Mouse (Mus musculus) gonadal fat pad, adult 2 months (tissue): ENCODE results near the gene P2rx7. TPM values are rescaled to one million over a fixed set of nuclear protein-coding genes. Genes with fewer than 3 reads are reported as not detected.
A peak's percentile ranks its signal among the peaks of the same experiment; 100 is the strongest.

Experiments
- DNase-seq: peaks from one replicate; pipeline ENCODE4 v3.0.0-alpha.2; 2012; ENCODE audit warnings: low read depth
- polyA plus RNA-seq: library from polyadenylated mRNA; depleted of rRNA; stranded (reverse); fragments of >200 nt; gene quantifications from 2 replicates; pipeline ENCODE4 v1.2.3, GENCODE M21; 2012

Gene P2rx7
- polyA plus RNA-seq, 1 experiment: 16.7 TPM

DNA sequence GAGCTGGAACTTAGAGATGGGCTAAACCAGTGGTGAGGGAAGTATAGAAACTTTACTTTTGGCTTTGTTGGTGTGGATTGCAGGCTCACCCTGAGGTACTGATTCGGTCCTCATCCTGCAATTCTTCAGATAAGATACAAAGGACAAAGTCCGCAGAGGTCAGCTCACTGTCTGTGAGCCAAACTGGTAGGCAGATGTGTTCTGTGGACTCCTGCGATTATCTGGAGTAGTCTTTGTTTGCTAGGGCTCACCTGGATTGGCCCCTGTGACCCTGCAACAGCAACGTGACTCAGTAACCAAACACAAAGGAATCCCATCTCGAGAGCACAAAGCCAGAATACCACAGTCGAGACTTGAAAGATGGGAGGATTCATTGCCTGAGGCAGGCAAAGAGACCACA lies 46.8 kb downstream of the P2rx7 start:
- no peak for DNase-seq

DNA sequence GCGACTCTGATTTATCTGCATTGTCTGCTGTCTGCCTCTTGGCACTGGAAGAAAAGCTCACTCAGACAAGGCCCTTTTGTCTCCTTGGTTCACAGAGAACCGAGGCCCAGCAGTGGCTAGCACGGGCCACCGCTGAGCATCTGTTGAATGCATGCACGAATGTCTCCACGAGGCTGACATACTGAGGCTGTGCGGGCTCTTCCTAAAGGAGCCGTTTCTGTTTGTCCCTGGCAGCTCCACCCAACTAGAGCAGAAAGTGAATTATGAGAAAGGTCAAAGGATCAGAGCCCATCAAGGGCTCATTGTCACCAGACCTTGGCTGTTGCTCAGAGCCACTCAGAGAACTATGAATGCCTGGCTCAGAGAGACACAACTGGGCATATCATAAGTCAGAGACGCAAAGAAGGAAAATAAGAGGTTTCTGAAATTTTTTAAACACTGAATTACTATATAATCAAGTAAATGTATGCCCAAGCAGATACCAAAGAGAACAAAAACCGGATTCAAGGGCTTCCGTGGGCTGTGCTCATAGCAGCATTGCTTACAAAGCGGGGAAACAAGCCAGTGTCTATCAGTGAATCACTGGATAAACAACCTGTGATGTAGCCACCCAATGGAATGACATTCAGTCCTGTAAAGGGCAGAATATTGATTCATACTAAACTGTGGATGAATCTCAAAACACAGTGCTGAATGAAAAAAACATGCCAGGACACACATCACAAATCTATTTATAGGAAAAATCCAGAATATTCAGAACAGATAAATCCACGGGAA lies 49.9 kb downstream of the P2rx7 start:
- no peak for DNase-seq

- DNase-seq: no peak
Observed at GRCm38 (mm10) chr5:122695516-122695915, 51.8 kb downstream of the P2rx7 start.

- no peak for DNase-seq
Observed at GRCm38 (mm10) chr5:122698041-122698700, 54.5 kb downstream of the P2rx7 start.

- no peak for DNase-seq
Observed at GRCm38 (mm10) chr5:122698701-122699060, 55.0 kb downstream of the P2rx7 start.

- DNase-seq: peak; percentile 86
Observed at GRCm38 (mm10) chr5:122700109-122700836, 56.6 kb downstream of the P2rx7 start.

DNA sequence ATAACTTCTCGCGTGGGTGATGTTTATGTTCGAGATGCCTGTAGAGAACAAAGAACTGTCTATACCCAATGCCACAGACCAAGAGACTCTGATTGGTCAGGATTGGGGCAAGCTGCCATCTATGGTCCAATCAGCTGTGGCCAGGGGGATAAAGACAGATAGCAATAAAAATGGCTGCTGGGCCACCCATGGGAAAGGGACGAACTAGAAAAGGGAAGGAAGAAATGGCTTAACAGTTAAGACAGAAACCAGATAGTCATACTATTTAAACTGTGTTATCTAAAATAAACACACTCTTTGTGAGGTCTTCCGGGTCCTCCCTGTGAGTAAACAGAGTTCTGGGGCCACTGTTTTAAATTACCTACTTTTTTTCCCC lies 57.1 kb downstream of the P2rx7 start:
- no peak for DNase-seq

GRCm38 (mm10) chr5:122702156-122702555 lies 58.4 kb downstream of the P2rx7 start:
- no peak for DNase-seq

DNA sequence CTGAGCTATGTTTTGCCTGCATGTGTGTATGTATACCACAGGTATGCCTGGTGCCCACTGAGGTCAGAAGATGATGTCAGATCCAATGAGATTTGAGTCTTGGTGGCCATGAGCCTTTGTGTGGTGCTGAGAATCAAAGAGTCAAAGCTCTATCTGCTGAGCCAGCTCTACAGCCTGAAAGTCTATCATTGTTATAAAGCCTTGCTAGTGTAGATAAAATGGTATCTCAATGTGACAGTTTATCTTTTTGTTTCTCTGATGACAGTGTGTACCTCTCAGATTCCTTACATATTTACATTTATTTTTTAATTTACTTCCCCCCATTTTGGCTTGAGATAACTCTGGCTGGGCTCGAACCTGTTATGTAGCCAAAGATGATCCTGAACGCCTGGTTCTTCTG lies 59.9 kb downstream of the P2rx7 start:
- no peak for DNase-seq

DNA sequence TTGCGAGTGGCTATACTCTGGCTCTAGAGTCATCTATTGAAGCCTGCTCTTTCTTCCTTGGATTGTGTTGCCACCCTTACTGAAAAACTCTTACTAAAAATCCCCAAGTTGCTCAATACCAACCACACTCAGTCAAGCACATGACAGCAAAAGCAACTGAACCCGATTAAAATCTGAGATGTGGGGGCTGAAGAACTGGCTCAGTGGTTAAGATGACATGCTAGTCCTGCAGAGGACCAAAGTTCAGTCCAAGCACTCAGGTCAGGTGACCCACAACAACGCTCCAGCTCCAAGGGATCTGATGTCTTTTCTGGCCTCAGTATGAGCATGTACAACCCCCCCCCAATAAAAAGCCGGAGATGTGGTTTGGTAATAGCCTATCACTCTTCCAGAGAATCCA lies 60.9 kb downstream of the P2rx7 start:
- DNase-seq: no peak

- DNase-seq: no peak
Observed at GRCm38 (mm10) chr5:122705174-122705573, 61.5 kb downstream of the P2rx7 start.

- DNase-seq: no peak
Observed at GRCm38 (mm10) chr5:122706917-122707275, 63.2 kb downstream of the P2rx7 start.

- no peak for DNase-seq
Observed at GRCm38 (mm10) chr5:122707276-122708181, 63.8 kb downstream of the P2rx7 start, which contains the start of gene P2rx4. TSS of gene P2rx4 (plus strand) at chr5:122707544.

GRCm38 (mm10) chr5:122708819-122709218 lies 65.1 kb downstream of the P2rx7 start:
- no peak for DNase-seq

- no peak for DNase-seq
Observed at GRCm38 (mm10) chr5:122715723-122716122, 72.0 kb downstream of the P2rx7 start.

DNA sequence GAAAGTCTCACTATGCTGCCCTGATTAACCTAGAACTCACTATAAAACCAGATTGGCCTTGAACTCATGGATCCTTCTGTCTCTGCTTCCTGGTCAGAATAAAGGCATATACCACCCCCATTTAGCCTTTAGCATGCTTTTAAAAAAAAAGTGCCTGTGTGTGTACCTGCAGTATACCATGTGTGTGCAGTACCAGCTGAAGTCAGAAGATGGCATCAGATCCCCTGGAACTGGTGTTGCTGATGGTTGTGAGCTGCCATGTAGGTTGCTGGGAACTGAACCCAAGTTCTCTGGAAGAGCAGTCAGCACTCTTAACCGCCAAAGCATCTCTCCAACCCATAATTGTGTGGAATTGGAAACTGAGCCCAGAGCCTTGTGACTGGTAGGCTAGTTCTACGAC lies 73.1 kb downstream of the P2rx7 start:
- DNase-seq: no peak

DNA sequence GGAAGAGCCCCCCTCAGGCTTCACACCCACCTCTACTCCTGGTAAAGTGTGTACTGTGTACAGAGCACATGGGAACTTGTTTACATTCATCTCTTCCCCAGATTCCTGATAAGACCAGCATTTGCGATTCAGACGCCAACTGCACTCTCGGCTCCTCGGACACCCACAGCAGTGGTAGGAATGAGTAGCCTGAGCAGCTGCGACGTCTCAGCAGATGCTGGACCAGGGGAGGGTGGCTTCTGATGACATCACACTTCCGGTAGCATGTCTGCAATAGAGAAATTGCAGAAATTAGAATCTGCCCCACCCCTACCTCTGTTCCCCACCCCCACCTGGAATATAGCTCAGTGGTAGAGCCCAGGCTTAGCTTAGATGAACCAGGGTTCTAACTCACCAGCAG lies 74.7 kb downstream of the P2rx7 start:
- no peak for DNase-seq

DNA sequence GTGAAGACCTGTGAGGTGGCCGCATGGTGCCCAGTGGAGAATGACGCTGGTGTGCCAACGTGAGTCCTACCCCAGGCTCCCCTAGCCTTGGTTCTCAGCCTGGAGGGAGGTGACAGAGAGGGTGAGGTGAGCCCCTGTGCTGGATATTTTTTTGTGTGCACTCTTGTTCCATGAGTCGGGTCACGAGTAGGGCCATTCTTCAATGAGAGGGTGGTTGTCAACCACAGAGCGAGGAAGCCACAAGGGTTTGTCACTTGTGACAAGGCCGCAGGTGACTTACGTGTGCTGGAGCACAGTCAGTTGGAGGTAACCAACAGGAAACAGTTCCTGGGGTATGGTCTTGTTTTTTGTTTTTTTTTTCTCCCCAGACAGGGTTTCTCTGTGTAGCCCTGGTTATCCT lies 75.5 kb downstream of the P2rx7 start:
- DNase-seq: no peak

DNA sequence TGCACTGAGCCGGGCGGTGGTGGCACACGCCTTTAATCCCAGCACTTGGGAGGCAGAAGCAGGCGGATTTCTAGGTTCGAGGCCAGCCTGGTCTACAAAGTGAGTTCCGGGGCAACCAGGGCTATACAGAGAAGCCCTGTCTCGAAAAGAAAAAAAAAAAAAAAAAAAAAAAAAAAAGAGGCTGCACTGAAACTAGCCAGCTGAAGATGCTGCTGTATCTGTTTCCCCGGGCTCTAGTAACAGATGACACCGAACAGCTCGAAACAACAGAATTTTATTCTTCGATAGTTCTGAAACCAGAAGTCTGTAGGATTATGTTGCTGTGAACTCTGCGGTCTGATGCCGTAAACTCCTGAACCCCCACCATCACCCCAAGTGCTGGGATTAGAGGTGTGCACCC lies 81.7 kb downstream of the P2rx7 start:
- no peak for DNase-seq

DNA sequence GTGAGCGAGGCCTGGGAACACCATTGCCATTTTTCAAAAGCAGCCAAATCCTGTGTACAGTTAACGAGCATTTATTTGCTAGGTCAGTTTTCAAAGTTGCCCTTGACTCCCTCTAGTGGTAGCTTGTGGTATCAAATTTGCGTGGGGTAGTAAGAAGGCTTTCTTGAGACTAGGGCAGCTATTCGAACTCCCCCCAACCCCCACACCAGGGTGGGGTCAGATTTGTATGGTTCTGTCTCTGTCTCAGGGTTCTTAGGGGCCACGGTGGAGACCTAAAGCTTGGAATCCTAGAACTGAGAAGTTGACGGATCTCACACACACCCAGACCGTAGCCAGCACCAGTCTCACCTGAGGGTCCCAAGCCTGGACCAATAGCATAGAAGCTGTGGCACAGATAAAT lies 82.4 kb downstream of the P2rx7 start:
- DNase-seq: no peak

DNA sequence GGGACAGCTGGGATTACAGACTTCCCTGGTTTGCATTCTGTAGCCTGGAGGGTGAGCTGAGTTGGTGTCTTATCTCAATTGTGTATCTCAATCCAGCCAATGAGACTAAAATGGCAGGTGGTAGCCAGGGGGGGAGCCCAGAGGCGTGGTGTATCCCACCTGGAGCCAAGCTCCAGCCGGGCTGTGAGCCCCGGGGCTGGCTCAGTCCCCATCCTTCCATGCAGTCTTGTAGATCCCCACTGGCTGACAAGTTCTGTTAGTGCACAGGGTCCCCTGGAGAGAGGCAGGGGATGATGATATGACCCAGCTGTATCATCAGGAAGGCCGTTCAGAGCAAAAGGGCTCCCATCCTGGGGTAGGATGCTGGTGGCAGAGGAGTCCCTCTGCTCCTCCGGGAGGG lies 82.9 kb downstream of the P2rx7 start:
- DNase-seq: no peak

DNA sequence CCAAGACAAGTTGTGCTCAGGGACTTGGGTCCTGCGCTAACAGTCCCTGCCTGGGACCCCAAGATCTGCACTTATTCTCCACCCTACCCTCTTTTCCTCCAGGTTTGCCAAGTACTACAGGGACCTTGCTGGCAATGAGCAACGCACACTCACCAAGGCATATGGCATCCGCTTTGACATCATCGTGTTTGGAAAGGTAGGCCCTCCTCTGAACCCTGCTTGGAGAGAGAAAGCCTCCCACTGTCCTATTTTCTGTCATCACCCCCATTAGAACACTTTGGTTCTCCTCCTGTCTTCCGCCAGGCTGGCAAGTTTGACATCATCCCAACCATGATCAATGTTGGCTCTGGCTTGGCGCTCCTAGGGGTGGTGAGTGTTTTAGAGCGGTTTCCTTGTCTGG lies 83.4 kb downstream of the P2rx7 start:
- DNase-seq: no peak
